Mouse (Mus musculus) CH12.LX (cell line): ENCODE measurements at regions not wholly inside any gene's neighbourhood (a gene's known extent, or its start where the extent isn't known, plus 50 kb on each side); places are given as distances from the start of the nearest gene placed in this dataset.

ENCODE experiments used
- DNase-seq: peaks from one replicate; pipeline ENCODE4 v3.0.0-alpha.2; 2013; ENCODE audit errors: extremely low read depth
- H3K27ac ChIP-seq: 2 replicates; pipeline ENCODE4 v1.5.1; 2012; ENCODE audit warnings: low read depth, mild to moderate bottlenecking, control low read depth, moderate library complexity; ENCODE audit not compliant: insufficient read depth
- H3K27me3 ChIP-seq: replicated peaks from 2 replicates; pipeline ENCODE3; 2012; ENCODE audit warnings: inconsistent platforms
- H3K36me3 ChIP-seq, 2 experiments: replicated peaks in 1 of 2; 2 replicates each; pipeline versions ENCODE3 to v1.6.1; 2012; ENCODE audit warnings: inconsistent platforms in 1 of 2, low read length in 1 of 2, mild to moderate bottlenecking in 1 of 2, mixed read lengths in 1 of 2, moderate library complexity in 1 of 2; ENCODE audit not compliant: control insufficient read depth in 1 of 2, insufficient read depth in 1 of 2
- H3K4me1 ChIP-seq, 2 experiments: 2 replicates each; pipeline ENCODE4 v1.6.1; 2012; ENCODE audit warnings: inconsistent platforms in 1 of 2, moderate library complexity in 1 of 2; ENCODE audit not compliant: insufficient read depth in 2 of 2, control insufficient read depth in 1 of 2
- H3K4me2 ChIP-seq: 2 replicates; pipeline ENCODE4 v1.6.1; 2012; ENCODE audit warnings: low read depth, mild to moderate bottlenecking, control low read depth; ENCODE audit not compliant: poor library complexity, insufficient read depth, severe bottlenecking
- H3K4me3 ChIP-seq, 3 experiments: fragments of 150-350 bp in 1 of 3; sonication (generic) in 1 of 3; replicated peaks in 1 of 3; 2 replicates each; pipeline versions ENCODE3 to v1.5.1; 2011 to 2012; ENCODE audit warnings: low read depth in 2 of 3, low read length in 2 of 3, mild to moderate bottlenecking in 2 of 3, moderate library complexity in 2 of 3, control low read depth in 1 of 3, improper control_type of control experiment in 1 of 3, inconsistent platforms in 1 of 3, mixed read lengths in 1 of 3; ENCODE audit not compliant: poor library complexity in 1 of 3
- H3K79me2 ChIP-seq: replicated peaks from 2 replicates; pipeline ENCODE4 v1.6.1; 2012; ENCODE audit warnings: mild to moderate bottlenecking, moderate library complexity; ENCODE audit not compliant: control insufficient read depth, poor library complexity, insufficient read depth, severe bottlenecking; ENCODE audit errors: extremely low read depth
- H3K9ac ChIP-seq: 2 replicates; pipeline ENCODE4 v1.6.1; 2012; ENCODE audit warnings: low read depth, mild to moderate bottlenecking, control low read depth, moderate library complexity; ENCODE audit not compliant: insufficient read depth
- H3K9me3 ChIP-seq: replicated peaks from 2 replicates; pipeline ENCODE3; 2012; ENCODE audit warnings: low read length, inconsistent platforms, mixed read lengths
- BHLHE40 ChIP-seq: IDR thresholded peaks from 2 replicates; pipeline ENCODE4 v1.6.1; 2011; ENCODE audit warnings: mild to moderate bottlenecking, low read depth, low read length, improper control_type of control experiment
- CHD2 ChIP-seq: IDR thresholded peaks from 2 replicates; pipeline ENCODE4 v1.6.1; 2011; ENCODE audit warnings: low read length, improper control_type of control experiment
- CTCF ChIP-seq, 2 experiments: IDR thresholded peaks in 1 of 2; conservative IDR thresholded peaks in 1 of 2; 2 replicates each; pipeline ENCODE4 v1.5.1; 2011 to 2012; ENCODE audit warnings: low read depth in 2 of 2, low read length in 2 of 2, improper control_type of control experiment in 1 of 2, inconsistent platforms in 1 of 2, mild to moderate bottlenecking in 1 of 2, moderate library complexity in 1 of 2
- E2F4 ChIP-seq: IDR thresholded peaks from 2 replicates; pipeline ENCODE4 v1.6.1; 2011; ENCODE audit warnings: low read depth, low read length, improper control_type of control experiment; ENCODE audit not compliant: insufficient replicate concordance
- ELF1 ChIP-seq: IDR thresholded peaks from 2 replicates; pipeline ENCODE4 v1.6.1; 2014; ENCODE audit warnings: low read depth, mild to moderate bottlenecking, inconsistent platforms, low read length, improper control_type of control experiment
- EP300 ChIP-seq: IDR thresholded peaks from 2 replicates; pipeline ENCODE4 v1.6.1; 2011; ENCODE audit warnings: low read length, improper control_type of control experiment
- IRF4 ChIP-seq: IDR thresholded peaks from 2 replicates; pipeline ENCODE4 v1.6.1; 2014; ENCODE audit warnings: low read depth, mild to moderate bottlenecking, inconsistent platforms, low read length, improper control_type of control experiment
- JUN ChIP-seq: IDR thresholded peaks from 2 replicates; pipeline ENCODE4 v1.6.1; 2011; ENCODE audit warnings: low read depth, mild to moderate bottlenecking, low read length, improper control_type of control experiment, moderate library complexity; ENCODE audit not compliant: insufficient read depth
- MAX ChIP-seq: IDR thresholded peaks from 2 replicates; pipeline ENCODE4 v1.6.1; 2011; ENCODE audit warnings: low read length, improper control_type of control experiment
- MAZ ChIP-seq: IDR thresholded peaks from 2 replicates; pipeline ENCODE4 v1.6.1; 2012; ENCODE audit warnings: low read depth, mild to moderate bottlenecking, inconsistent platforms, low read length, improper control_type of control experiment, moderate library complexity
- MYC ChIP-seq: IDR thresholded peaks from 2 replicates; pipeline ENCODE4 v1.6.1; 2011; ENCODE audit warnings: low read depth, mild to moderate bottlenecking, improper control_type of control experiment, low read length
- POLR2A ChIP-seq: IDR thresholded peaks from 2 replicates; pipeline ENCODE4 v1.6.1; 2011; ENCODE audit warnings: low read depth, mild to moderate bottlenecking, improper control_type of control experiment, low read length
- RCOR1 ChIP-seq: conservative IDR thresholded peaks from 2 replicates; pipeline ENCODE4 v1.6.1; 2012; ENCODE audit warnings: low read depth, mild to moderate bottlenecking, inconsistent platforms, low read length, improper control_type of control experiment
- SIN3A ChIP-seq: IDR thresholded peaks from 2 replicates; pipeline ENCODE4 v1.6.1; 2012; ENCODE audit warnings: low read length, improper control_type of control experiment, inconsistent platforms
- TBP ChIP-seq: conservative IDR thresholded peaks from 2 replicates; pipeline ENCODE4 v1.6.1; 2011; ENCODE audit warnings: low read depth, low read length, improper control_type of control experiment
- UBTF ChIP-seq: IDR thresholded peaks from 2 replicates; pipeline ENCODE4 v1.6.1; 2012; ENCODE audit warnings: low read depth, mild to moderate bottlenecking, inconsistent platforms, low read length, improper control_type of control experiment, moderate library complexity
- USF2 ChIP-seq: conservative IDR thresholded peaks from 2 replicates; pipeline ENCODE4 v1.6.1; 2011; ENCODE audit warnings: low read depth, low read length, improper control_type of control experiment
- ZC3H11A ChIP-seq: IDR thresholded peaks from 2 replicates; pipeline ENCODE4 v1.6.1; 2012; ENCODE audit warnings: low read depth, mild to moderate bottlenecking, inconsistent platforms, low read length, improper control_type of control experiment
- ZKSCAN1 ChIP-seq: IDR thresholded peaks from 2 replicates; pipeline ENCODE4 v1.6.1; 2012; ENCODE audit warnings: low read depth, inconsistent platforms, low read length, improper control_type of control experiment, borderline replicate concordance
- ZMIZ1 ChIP-seq: IDR thresholded peaks from 2 replicates; pipeline ENCODE4 v1.6.1; 2012; ENCODE audit warnings: low read depth, mild to moderate bottlenecking, inconsistent platforms, low read length, improper control_type of control experiment
- ZNF384 ChIP-seq: IDR thresholded peaks from 2 replicates; pipeline ENCODE4 v1.6.1; 2012; ENCODE audit warnings: low read depth, low read length, improper control_type of control experiment, inconsistent platforms
- dilution Hi-C: fragments of 300-500 bp; cut with MboI; formaldehyde crosslinking; loops from 2 replicates; pipeline ENCODE4 v1.14.3; 2020; ENCODE audit warnings: low sequenced_read_pairs; ENCODE audit not compliant: extremely low pct_unique_long_range_greater_than_20kb, extremely low pct_ligation_motif_present
- in situ Hi-C: fragments of 300-500 bp; cut with MboI; formaldehyde crosslinking; loops from 3 replicates; pipeline ENCODE4 v1.14.3; 2019; ENCODE audit warnings: low sequenced_read_pairs, low pct_ligation_motif_present, low pct_unique_long_range_greater_than_20kb, mixed read lengths

- H3K27ac ChIP-seq: no peak overlapping the region
- dilution Hi-C loops (no loop called here), in situ Hi-C loops (no loop called here)
- no peak overlapping the region for H3K9ac ChIP-seq
- no peak for DNase-seq
- no peak overlapping the region for H3K4me3 ChIP-seq
- 0 out of 4 replicates have a peak, but pooled peaks cover 0 to 3% of the 10 kb centered on the region in 2 experiments for H3K4me1 ChIP-seq
- H3K27me3 ChIP-seq: no peaks in the 10 kb centered on the region
- H3K79me2 ChIP-seq: no peaks in the 10 kb centered on the region
- no peak overlapping the region for H3K4me2 ChIP-seq
- no peaks in the 10 kb centered on the region for H3K9me3 ChIP-seq
- TF ChIP-seq USF2: no peak
- no peak for TF ChIP-seq JUN
- no peak for TF ChIP-seq MAX
- no peak for TF ChIP-seq BHLHE40
- TF ChIP-seq ZKSCAN1: no peak
- no peak for TF ChIP-seq ZNF384
- TF ChIP-seq MYC: no peak
- no peak for TF ChIP-seq UBTF
- no peak for TF ChIP-seq ELF1
- TF ChIP-seq ZMIZ1: no peak
- TF ChIP-seq CTCF (conservative IDR thresholded peaks at IDR 0.05 in 1 of 2, IDR thresholded peaks at IDR 0.05 in 1 of 2; ENCODE audit: low read depth in 2 of 2, low read length in 2 of 2): no peak
- TF ChIP-seq MAZ: no peak
- no peak for TF ChIP-seq RCOR1
- TF ChIP-seq CHD2: no peak
- no peaks in the 10 kb centered on the region for H3K36me3 ChIP-seq
Measured at GRCm38 (mm10) chr13:107179551-107179950, 157.6 kb upstream of the Kif2a start.

- H3K9me3 ChIP-seq: no peaks in the 10 kb centered on the region
- no peak for TF ChIP-seq IRF4
- no peak for DNase-seq
- H3K27me3 ChIP-seq: no peaks in the 10 kb centered on the region
- no peak overlapping the region for H3K4me2 ChIP-seq
- H3K4me1 ChIP-seq: no peaks in the 10 kb centered on the region
- no peaks in the 10 kb centered on the region for H3K36me3 ChIP-seq
- H3K4me3 ChIP-seq: no peak overlapping the region
- H3K79me2 ChIP-seq: no peaks in the 10 kb centered on the region
- no peak overlapping the region for H3K9ac ChIP-seq
- H3K27ac ChIP-seq: no peak overlapping the region
- dilution Hi-C loops: no loop called here
- in situ Hi-C loops: no loop called here
Measured at GRCm38 (mm10) chr13:107177595-107177994, 155.7 kb upstream of the Kif2a start.

GRCm38 (mm10) chr13:107175891-107176290 lies 154.0 kb upstream of the Kif2a start:
- no peak overlapping the region for H3K4me2 ChIP-seq
- dilution Hi-C loops: no loop called here
- TF ChIP-seq POLR2A: no peak
- no peak for TF ChIP-seq ZMIZ1
- no peak for TF ChIP-seq EP300
- TF ChIP-seq SIN3A: no peak
- no peak for TF ChIP-seq CHD2
- TF ChIP-seq E2F4: no peak
- no peak for TF ChIP-seq TBP
- TF ChIP-seq ZC3H11A: no peak
- TF ChIP-seq, all 38 proteins: peak for 0
- no peak for DNase-seq
- Histone ChIP-seq H3K36me3 (no peaks in the 10 kb centered on the region), H3K9me3 (no peaks in the 10 kb centered on the region), H3K79me2 (no peaks in the 10 kb centered on the region), H3K27ac (no peak overlapping the region), H3K4me3 (no peak overlapping the region), H3K27me3 (no peaks in the 10 kb centered on the region), H3K4me1 (no peaks in the 10 kb centered on the region), H3K9ac (no peak overlapping the region)
- in situ Hi-C loops: no loop called here
